Mouse (Mus musculus) midbrain, embryonic 11.5 days (tissue): ENCODE results near the gene Prkn. TPM values are rescaled to one million over a fixed set of nuclear protein-coding genes. Genes with fewer than 3 reads are reported as not detected.

Experiments used
- ATAC-seq: fragments of 200-750 bp; cut with Nextera tagmentation; 2 replicates; pipeline ENCODE4 v1.8.0; 2017; ENCODE audit warnings: moderate TSS enrichment, moderate library complexity; ENCODE audit not compliant: low FRiP score
- DNase-seq: peaks from one replicate; pipeline ENCODE4 v3.0.0; 2015; ENCODE audit warnings: low spot score; ENCODE audit errors: missing footprints
- H3K27ac ChIP-seq: fragments of 300-500 bp; sonication (generic); 2 replicates; pipeline ENCODE4 v1.5.1; 2014; ENCODE audit warnings: low read depth, low read length
- H3K27me3 ChIP-seq: fragments of 300-500 bp; sonication (generic); 2 replicates; pipeline ENCODE4 v1.6.1; 2014; ENCODE audit warnings: mild to moderate bottlenecking, low read length, moderate library complexity, mixed read lengths; ENCODE audit not compliant: control insufficient read depth, insufficient read depth
- H3K36me3 ChIP-seq: fragments of 300-500 bp; sonication (generic); 2 replicates; pipeline ENCODE4 v1.6.1; 2014; ENCODE audit warnings: mild to moderate bottlenecking, low read length, moderate library complexity, mixed read lengths; ENCODE audit not compliant: control insufficient read depth, insufficient read depth
- H3K4me1 ChIP-seq: fragments of 300-500 bp; sonication (generic); 2 replicates; pipeline ENCODE4 v1.6.1; 2014; ENCODE audit warnings: low read length; ENCODE audit not compliant: control insufficient read depth, insufficient read depth
- H3K4me2 ChIP-seq: fragments of 300-500 bp; sonication (generic); 2 replicates; pipeline ENCODE4 v1.6.1; 2014; ENCODE audit warnings: mild to moderate bottlenecking, moderate library complexity
- H3K4me3 ChIP-seq: fragments of 300-500 bp; sonication (generic); 2 replicates; pipeline ENCODE4 v1.5.1; 2014; ENCODE audit warnings: low read depth, low read length
- H3K9ac ChIP-seq: fragments of 300-500 bp; sonication (generic); 2 replicates; pipeline ENCODE4 v1.6.1; 2014; ENCODE audit warnings: low read length
- H3K9me3 ChIP-seq: fragments of 300-500 bp; sonication (generic); 2 replicates; pipeline ENCODE4 v1.6.1; 2016; ENCODE audit warnings: low read length; ENCODE audit not compliant: control insufficient read depth
- WGBS: fragments of 180-500 bp; shearing (Covaris S2); extraction: QIAGEN DNeasy Blood & Tissue Kit; methylation state at CpG from one replicate; pipeline ENCODE4 v1.1.7; 2014; 5-methylcytosine and 5-hydroxymethylcytosine counted together
- polyA plus RNA-seq: library from polyadenylated mRNA; unstranded; fragments of >200 nt; fragmentation: Nextera tagmentation; extraction: Ambion mirVana; gene quantifications from 2 replicates; pipeline ENCODE4 v1.2.1, GENCODE M21; 2014

Gene Prkn
- polyA plus RNA-seq, 1 experiment from 2014 or later = 0.82 TPM

DNA sequence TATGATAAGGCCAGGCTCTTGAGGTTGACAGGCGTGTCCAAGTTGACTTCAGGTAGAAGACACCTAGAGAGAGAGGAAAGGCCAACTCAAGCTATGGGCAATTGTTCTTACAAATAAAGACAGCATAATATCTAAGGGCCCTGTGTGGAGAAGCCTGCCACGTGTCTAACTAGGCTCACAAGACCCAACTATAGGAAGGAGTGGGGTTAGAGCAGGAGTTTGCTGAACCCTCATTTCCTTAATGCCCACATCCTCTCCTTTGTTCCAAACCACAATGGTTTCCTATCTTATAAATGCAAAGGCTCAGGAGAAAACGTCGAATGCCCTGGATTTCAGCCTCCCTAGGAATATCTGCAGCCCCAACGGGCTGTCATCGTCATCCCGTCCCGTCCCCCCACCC is 1120.3 kb downstream of the Prkn start:
- Histone ChIP-seq H3K27me3 (no peaks in the 10 kb centered on the region), H3K9me3 (no peaks in the 10 kb centered on the region), H3K27ac (no peak overlapping the region), H3K4me1 (peaks cover 7% of the 10 kb centered on the region), H3K9ac (no peak overlapping the region), H3K36me3 (no peaks in the 10 kb centered on the region), H3K4me3 (no peak overlapping the region), H3K4me2 (no peak overlapping the region)
- DNase-seq (no peak), ATAC-seq (no peak)
- WGBS = 89% methylated on average over 8 of the region's 8 CpGs

DNA sequence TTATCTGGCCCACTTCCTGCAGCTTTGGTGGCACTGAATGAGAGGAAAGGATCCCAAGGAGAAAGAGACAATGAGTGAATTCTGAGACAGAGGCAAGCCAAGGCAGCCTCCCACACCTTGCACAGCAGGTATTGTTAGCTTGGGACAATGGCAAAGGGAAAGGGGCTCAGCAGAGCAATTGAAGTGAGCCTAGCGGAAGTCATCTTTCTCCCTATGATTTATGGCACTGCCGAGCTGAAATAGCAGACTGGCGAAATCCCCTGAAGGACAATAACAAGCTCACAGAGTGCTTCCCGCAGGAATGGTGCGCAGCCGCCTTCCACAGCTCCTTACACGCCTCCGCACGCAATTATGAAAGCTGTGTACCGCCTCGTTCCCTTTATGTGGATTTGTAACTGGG is 1122.6 kb downstream of the Prkn start:
- Histone ChIP-seq H3K36me3 (no peaks in the 10 kb centered on the region), H3K4me3 (no peak overlapping the region), H3K9ac (no peak overlapping the region), H3K9me3 (no peaks in the 10 kb centered on the region), H3K4me2 (no peak overlapping the region), H3K27ac (no peak overlapping the region), H3K27me3 (no peaks in the 10 kb centered on the region), H3K4me1 (peaks cover 2% of the 10 kb centered on the region; the same call in 1 of the 2 replicates)
- DNase-seq = no peak
- 53% methylated on average over 11 of the region's 11 CpGs for WGBS
- no peak for ATAC-seq

DNA sequence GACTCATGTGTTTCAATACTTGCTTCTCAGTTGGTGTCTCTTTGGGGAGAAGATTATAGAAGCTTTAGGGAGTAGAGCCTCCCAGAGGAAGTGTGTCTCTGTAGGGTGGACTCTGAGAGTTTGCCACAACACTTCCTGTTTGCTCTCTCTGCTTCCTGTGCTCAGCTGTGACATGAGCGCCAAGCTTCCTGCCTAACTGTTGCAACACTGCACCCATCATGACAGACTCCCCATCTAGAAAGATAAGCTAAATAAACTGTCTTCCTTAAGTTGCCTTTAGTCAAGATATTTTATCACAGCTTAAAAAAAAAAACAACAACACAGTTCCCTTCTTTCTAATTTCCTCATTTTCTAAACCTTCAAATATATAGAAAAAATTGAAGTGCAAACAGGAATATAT is 1130.0 kb downstream of the Prkn start:
- no peaks in the 10 kb centered on the region for H3K36me3 ChIP-seq
- no peak overlapping the region for H3K4me3 ChIP-seq
- no peaks in the 10 kb centered on the region for H3K9me3 ChIP-seq
- H3K27me3 ChIP-seq = no peaks in the 10 kb centered on the region
- 92% methylated on average over 1 of the region's 1 CpGs for WGBS
- H3K27ac ChIP-seq = no peak overlapping the region
- no peak overlapping the region for H3K4me2 ChIP-seq
- no peak overlapping the region for H3K9ac ChIP-seq
- H3K4me1 ChIP-seq = no peaks in the 10 kb centered on the region
- DNase-seq (no peak), ATAC-seq (no peak)

DNA sequence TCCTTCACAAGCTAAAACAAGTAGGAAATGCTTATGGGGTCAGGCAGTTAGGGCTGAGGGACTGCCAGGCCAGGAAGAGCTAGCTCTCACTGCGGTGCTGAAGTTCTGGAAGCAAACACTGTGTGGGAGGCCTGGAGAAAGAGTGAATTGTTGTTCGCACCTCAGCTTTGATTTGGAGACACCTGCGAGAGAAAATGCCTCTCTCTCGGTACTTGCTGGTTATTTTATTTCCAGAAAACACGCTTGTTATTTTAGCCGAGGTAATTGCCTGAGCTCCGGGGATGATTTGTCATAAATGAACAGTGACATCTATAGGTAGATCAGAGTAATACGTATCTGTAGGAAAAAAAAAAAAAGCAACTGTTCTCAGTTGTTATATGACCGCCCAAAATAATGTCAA is 1132.4 kb downstream of the Prkn start:
- no peaks in the 10 kb centered on the region for H3K9me3 ChIP-seq
- peak overlapping the region; percentile 21; the same call in 1 of the 2 replicates for H3K4me2 ChIP-seq
- no peak for ATAC-seq
- no peak overlapping the region for H3K4me3 ChIP-seq
- H3K9ac ChIP-seq = no peak overlapping the region
- no peaks in the 10 kb centered on the region for H3K4me1 ChIP-seq
- H3K36me3 ChIP-seq = no peaks in the 10 kb centered on the region
- DNase-seq = peak; percentile 89
- H3K27me3 ChIP-seq = no peaks in the 10 kb centered on the region
- 13% methylated on average over 9 of the region's 9 CpGs for WGBS
- no peak overlapping the region for H3K27ac ChIP-seq

DNA sequence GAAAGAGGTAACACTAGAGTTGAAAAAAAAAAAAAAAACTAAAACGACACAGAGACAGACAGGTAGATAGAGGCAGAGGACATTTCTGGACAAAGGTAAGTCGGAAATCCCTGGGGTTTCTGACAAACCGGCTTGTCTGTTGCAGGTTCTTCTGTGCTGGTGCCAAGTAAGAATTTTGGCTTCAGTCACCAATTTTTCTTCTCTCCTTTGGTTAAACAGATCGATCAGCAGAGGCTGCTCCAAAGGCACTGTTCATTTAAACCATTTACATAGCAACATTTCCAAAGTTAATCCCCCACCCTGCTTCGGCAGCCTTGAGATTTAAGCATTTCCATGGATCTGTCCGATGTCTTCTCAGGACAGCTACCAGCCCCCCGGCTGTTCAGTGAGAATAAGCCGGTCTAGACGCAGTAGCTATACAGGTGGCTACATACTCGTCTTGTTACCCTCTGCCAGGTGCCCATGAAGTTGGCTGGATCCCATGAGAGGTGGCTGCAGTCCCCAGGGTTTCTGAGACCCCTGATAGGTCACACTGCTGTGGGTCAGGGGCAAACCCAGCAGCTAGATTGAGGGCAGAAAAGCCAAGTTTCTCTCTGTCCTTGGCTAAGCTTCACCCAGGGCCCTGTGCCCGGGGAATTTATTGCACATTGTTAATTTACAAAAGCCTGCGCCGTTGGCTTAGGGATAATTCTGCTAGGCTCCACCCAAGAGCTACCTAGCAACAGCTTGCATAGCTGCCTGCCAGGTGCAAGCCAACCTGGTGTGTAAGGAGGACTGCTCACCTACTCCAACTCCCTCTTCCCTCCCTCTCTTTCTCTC is 1133.0 kb downstream of the Prkn start:
- H3K36me3 ChIP-seq = no peaks in the 10 kb centered on the region
- H3K4me3 ChIP-seq = no peak overlapping the region
- ATAC-seq (no peak), DNase-seq (no peak)
- H3K4me1 ChIP-seq = peaks cover 5% of the 10 kb centered on the region
- no peaks in the 10 kb centered on the region for H3K27me3 ChIP-seq
- no peaks in the 10 kb centered on the region for H3K9me3 ChIP-seq
- 56% methylated on average over 13 of the region's 13 CpGs for WGBS
- H3K4me2 ChIP-seq = no peak overlapping the region
- no peak overlapping the region for H3K9ac ChIP-seq
- no peak overlapping the region for H3K27ac ChIP-seq

DNA sequence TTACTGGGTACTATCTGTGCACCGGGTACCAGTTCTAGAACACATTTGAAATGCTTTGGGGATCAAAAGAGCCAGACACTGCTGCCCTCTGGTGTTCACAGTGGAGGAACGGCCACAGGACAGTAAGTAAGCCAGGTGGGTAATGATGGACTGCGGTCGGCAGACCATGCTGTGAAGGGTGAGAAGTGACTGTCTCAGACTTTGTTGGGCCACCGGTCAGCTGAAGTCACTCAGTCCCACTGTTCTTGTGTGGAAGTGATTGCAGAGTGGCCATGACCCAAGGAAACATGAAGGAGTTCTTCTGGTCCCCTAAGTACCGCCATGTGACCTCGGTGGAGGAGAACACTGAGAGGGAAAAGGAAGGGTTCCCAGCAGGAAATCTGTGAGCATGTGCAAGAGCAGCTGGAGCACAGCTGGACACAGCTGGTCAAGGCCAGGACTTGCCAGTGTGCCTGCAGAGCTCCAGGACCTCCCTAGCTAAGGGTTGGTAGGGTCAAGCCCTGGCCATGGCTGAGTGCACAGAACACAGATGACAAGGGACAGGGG is 1135.0 kb downstream of the Prkn start:
- Histone ChIP-seq H3K9ac (no peak overlapping the region), H3K4me2 (no peak overlapping the region), H3K27me3 (no peaks in the 10 kb centered on the region), H3K9me3 (no peaks in the 10 kb centered on the region), H3K4me3 (no peak overlapping the region), H3K27ac (no peak overlapping the region), H3K36me3 (no peaks in the 10 kb centered on the region), H3K4me1 (peaks cover 8% of the 10 kb centered on the region)
- 46% methylated on average over 7 of the region's 7 CpGs for WGBS
- ATAC-seq (0 out of 2 replicates have a peak, but pooled peaks have one; percentile 16), DNase-seq (peak; percentile 87)

DNA sequence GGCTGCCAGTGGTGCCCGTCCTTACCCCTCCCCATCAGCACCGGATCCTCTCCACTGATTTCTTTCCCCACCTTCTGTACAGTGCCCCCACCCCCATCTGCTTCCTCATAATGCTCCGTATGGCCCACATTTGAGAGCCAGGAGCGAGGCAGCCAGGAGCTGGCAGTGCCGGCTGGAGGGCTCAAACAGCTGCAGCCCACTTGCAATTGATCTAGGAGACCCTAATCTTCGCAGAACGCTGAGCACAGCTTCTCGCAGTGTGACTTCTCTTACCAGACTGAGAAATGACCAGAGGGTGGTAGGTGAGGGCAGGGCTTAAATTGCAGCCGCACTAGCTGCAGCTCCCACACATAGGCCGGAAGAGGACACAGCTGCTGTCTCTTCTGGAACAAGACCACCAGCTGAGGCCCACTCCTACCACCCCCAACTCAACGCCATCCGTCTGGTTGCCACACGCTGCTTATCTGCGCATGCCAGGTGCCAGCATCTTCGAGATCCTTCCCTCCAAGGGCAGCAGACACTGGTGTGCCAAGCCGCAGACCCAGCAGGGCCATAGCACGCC is 1138.2 kb downstream of the Prkn start:
- H3K4me1 ChIP-seq = peaks cover 8% of the 10 kb centered on the region
- ATAC-seq = peak; percentile 11; the same call in 1 of the 2 replicates
- no peak overlapping the region for H3K27ac ChIP-seq
- no peak overlapping the region for H3K4me2 ChIP-seq
- H3K9ac ChIP-seq = no peak overlapping the region
- no peaks in the 10 kb centered on the region for H3K9me3 ChIP-seq
- H3K4me3 ChIP-seq = no peak overlapping the region
- 37% methylated on average over 17 of the region's 17 CpGs for WGBS
- H3K36me3 ChIP-seq = no peaks in the 10 kb centered on the region
- no peak for DNase-seq
- no peaks in the 10 kb centered on the region for H3K27me3 ChIP-seq

DNA sequence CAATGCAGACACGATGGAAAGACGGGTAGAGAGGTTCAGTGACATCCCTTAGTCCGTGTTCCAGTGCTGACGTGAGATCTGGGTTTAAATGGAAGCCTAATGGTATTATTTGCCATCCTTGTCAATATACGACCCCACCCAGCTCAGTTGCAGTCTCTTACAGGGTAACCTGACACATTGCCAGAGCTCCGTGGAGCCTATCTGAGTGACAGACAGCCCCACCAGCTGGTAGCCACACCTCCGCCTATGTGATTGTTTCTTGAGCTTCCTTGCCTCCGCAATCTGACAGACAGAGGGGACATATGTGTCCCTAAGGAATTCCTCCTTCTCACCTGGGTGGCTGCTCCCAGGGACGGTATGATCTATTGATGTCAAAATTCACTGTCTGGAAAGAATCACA is 1141.5 kb downstream of the Prkn start:
- no peak overlapping the region for H3K4me3 ChIP-seq
- ATAC-seq (no peak), DNase-seq (no peak)
- H3K36me3 ChIP-seq = no peaks in the 10 kb centered on the region
- H3K27ac ChIP-seq = no peak overlapping the region
- H3K4me2 ChIP-seq = no peak overlapping the region
- no peaks in the 10 kb centered on the region for H3K27me3 ChIP-seq
- 79% methylated on average over 9 of the region's 9 CpGs for WGBS
- H3K9me3 ChIP-seq = no peaks in the 10 kb centered on the region
- H3K4me1 ChIP-seq = peaks cover 8% of the 10 kb centered on the region
- no peak overlapping the region for H3K9ac ChIP-seq

DNA sequence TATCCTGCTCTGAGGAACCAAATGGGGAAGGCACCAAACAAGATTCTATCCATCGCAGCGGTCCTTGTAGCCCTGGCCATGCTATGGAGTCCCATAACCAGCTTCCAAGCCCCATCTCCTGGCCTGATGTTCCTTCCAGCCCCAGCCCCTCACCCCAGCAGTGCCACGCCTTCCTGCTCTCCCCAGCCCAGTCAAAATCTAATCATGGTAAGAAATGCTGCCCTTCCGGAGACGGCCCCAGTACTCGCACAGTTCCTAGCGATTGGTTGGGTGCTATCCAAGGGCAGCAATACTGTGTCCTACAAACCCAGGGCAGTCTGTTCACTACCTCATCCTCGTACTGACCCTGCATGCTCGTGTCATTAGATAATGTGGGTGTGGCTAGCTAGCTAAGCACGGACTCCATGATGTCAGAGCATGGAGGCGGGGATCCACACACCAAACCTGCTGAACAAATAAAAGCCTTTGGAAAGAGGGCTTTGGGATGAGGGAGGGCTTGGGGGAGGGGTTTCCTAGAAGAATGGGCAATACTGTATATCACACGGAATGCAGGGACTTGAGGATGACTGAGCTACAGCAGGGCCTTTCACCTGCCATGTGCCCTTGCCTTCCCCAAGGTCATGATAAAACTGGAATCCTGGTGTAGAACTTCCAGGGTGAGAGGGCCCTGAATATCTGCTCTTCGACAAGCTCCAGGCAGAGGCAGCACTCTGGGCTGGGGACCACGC is 1148.1 kb downstream of the Prkn start:
- DNase-seq (no peak), ATAC-seq (no peak)
- H3K4me3 ChIP-seq = no peak overlapping the region
- no peaks in the 10 kb centered on the region for H3K27me3 ChIP-seq
- H3K4me1 ChIP-seq = no peaks in the 10 kb centered on the region
- no peak overlapping the region for H3K9ac ChIP-seq
- 81% methylated on average over 14 of the region's 14 CpGs for WGBS
- no peak overlapping the region for H3K4me2 ChIP-seq
- no peaks in the 10 kb centered on the region for H3K9me3 ChIP-seq
- no peaks in the 10 kb centered on the region for H3K36me3 ChIP-seq
- H3K27ac ChIP-seq = no peak overlapping the region
